Mouse (Mus musculus) liver, embryonic 12.5 days (tissue): ENCODE measurements around the gene Clspn. TPM values are rescaled to one million over a fixed set of nuclear protein-coding genes. Genes with fewer than 3 reads are reported as not detected.
A peak's percentile ranks its signal among the peaks of the same experiment; 100 is the strongest.

Experiments used
- ATAC-seq: fragments of 200-750 bp; cut with Nextera tagmentation; 2 replicates; pipeline ENCODE4 v1.8.0; 2017; ENCODE audit warnings: moderate number of reproducible peaks, mild to moderate bottlenecking, moderate library complexity
- H3K27ac ChIP-seq: fragments of 300-500 bp; sonication (generic); 2 replicates; pipeline ENCODE4 v1.5.1; 2016; ENCODE audit warnings: mild to moderate bottlenecking
- H3K27me3 ChIP-seq: fragments of 300-500 bp; sonication (generic); replicated peaks from 2 replicates; pipeline ENCODE4 v1.6.1; 2016; ENCODE audit warnings: mild to moderate bottlenecking, moderate library complexity
- H3K36me3 ChIP-seq: fragments of 300-500 bp; sonication (generic); 2 replicates; pipeline ENCODE4 v1.6.1; 2016; ENCODE audit warnings: mild to moderate bottlenecking, moderate library complexity
- H3K4me1 ChIP-seq: fragments of 300-500 bp; sonication (generic); 2 replicates; pipeline ENCODE4 v1.6.1; 2016
- H3K4me2 ChIP-seq: fragments of 300-500 bp; sonication (generic); 2 replicates; pipeline ENCODE4 v1.6.1; 2016; ENCODE audit warnings: mild to moderate bottlenecking, moderate library complexity
- H3K4me3 ChIP-seq: fragments of 300-500 bp; sonication (generic); 2 replicates; pipeline ENCODE4 v1.5.1; 2016; ENCODE audit warnings: mild to moderate bottlenecking, moderate library complexity
- H3K9ac ChIP-seq: fragments of 300-500 bp; sonication (generic); 2 replicates; pipeline ENCODE4 v1.6.1; 2016; ENCODE audit warnings: mild to moderate bottlenecking, moderate library complexity
- H3K9me3 ChIP-seq: fragments of 300-500 bp; sonication (generic); replicated peaks from 2 replicates; pipeline ENCODE4 v1.6.1; 2016; ENCODE audit warnings: mild to moderate bottlenecking, moderate library complexity
- WGBS: fragments of 180-500 bp; shearing (Covaris S2); methylation state at CpG from one replicate; pipeline ENCODE4 v1.1.7; 2016; ENCODE audit not compliant: insufficient replicate concordance; 5-methylcytosine and 5-hydroxymethylcytosine counted together
- polyA plus RNA-seq: library from polyadenylated mRNA; unstranded; fragments of >200 nt; fragmentation: Nextera tagmentation; extraction: Ambion mirVana; gene quantifications from 2 replicates; pipeline ENCODE4 v1.2.1, GENCODE M21; 2016

The Clspn gene
- polyA plus RNA-seq = 44.4 and 44.5 TPM in 2 replicates

- WGBS = 1% methylated on average over 54 of the region's 54 CpGs
Measured at GRCm38 (mm10) chr4:126556809-126557711, at the start of gene Clspn. Gene Clspn, plus strand, starts transcription at chr4:126556935.

GRCm38 (mm10) chr4:126508110-126508899, 48.4 kb upstream of the Clspn start:
- no peak overlapping the region for H3K4me3 ChIP-seq
- H3K9me3 ChIP-seq = no peaks in the 10 kb centered on the region
- WGBS = 59% methylated on average over 14 of the region's 14 CpGs
- ATAC-seq = no peak
- no peaks in the 10 kb centered on the region for H3K36me3 ChIP-seq
- H3K4me2 ChIP-seq = no peak overlapping the region
- H3K27ac ChIP-seq = no peak overlapping the region
- peaks cover 9% of the 10 kb centered on the region; the same call in 1 of the 2 replicates for H3K4me1 ChIP-seq
- no peaks in the 10 kb centered on the region for H3K27me3 ChIP-seq
- H3K9ac ChIP-seq = no peak overlapping the region

More at GRCm38 (mm10) chr4:126556809-126557711, at the start of gene Clspn:
- Histone ChIP-seq H3K27ac (peak within 1 kb of the TSS; percentile 79), H3K9me3 (no peaks in the 10 kb centered on the region), H3K9ac (peak within 1 kb of the TSS; percentile 87), H3K36me3 (peaks cover 33% of the 10 kb centered on the region), H3K4me3 (peak within 1 kb of the TSS; percentile 87), H3K4me1 (peaks cover 31% of the 10 kb centered on the region), H3K27me3 (no peaks in the 10 kb centered on the region), H3K4me2 (peak within 1 kb of the TSS; percentile 75)
- ATAC-seq = peak; percentile 98

GRCm38 (mm10) chr4:126509072-126509471, 47.7 kb upstream of the Clspn start:
- no peaks in the 10 kb centered on the region for H3K27me3 ChIP-seq
- H3K27ac ChIP-seq = no peak overlapping the region
- no peak for ATAC-seq
- peaks cover 9% of the 10 kb centered on the region; the same call in 1 of the 2 replicates for H3K4me1 ChIP-seq
- no peak overlapping the region for H3K4me3 ChIP-seq
- no peak overlapping the region for H3K9ac ChIP-seq
- WGBS = 87% methylated on average over 2 of the region's 2 CpGs
- no peaks in the 10 kb centered on the region for H3K36me3 ChIP-seq
- no peak overlapping the region for H3K4me2 ChIP-seq
- H3K9me3 ChIP-seq = no peaks in the 10 kb centered on the region

- 60% methylated on average over 5 of the region's 5 CpGs for WGBS
- ATAC-seq = no peak
- H3K9me3 ChIP-seq = no peaks in the 10 kb centered on the region
- H3K4me3 ChIP-seq = no peak overlapping the region
- H3K4me1 ChIP-seq = peaks cover 9% of the 10 kb centered on the region; the same call in 1 of the 2 replicates
- H3K27me3 ChIP-seq = no peaks in the 10 kb centered on the region
- no peaks in the 10 kb centered on the region for H3K36me3 ChIP-seq
- H3K4me2 ChIP-seq = no peak overlapping the region
- no peak overlapping the region for H3K9ac ChIP-seq
- H3K27ac ChIP-seq = no peak overlapping the region
Measured at GRCm38 (mm10) chr4:126511013-126511412, 45.7 kb upstream of the Clspn start.

- Histone ChIP-seq H3K36me3 (no peaks in the 10 kb centered on the region), H3K4me2 (no peak overlapping the region), H3K9ac (no peak overlapping the region), H3K4me1 (peaks cover 9% of the 10 kb centered on the region; the same call in 1 of the 2 replicates), H3K9me3 (no peaks in the 10 kb centered on the region), H3K4me3 (no peak overlapping the region), H3K27ac (no peak overlapping the region), H3K27me3 (no peaks in the 10 kb centered on the region)
- ATAC-seq = no peak
- 71% methylated on average over 6 of the region's 6 CpGs for WGBS
Measured at GRCm38 (mm10) chr4:126512308-126513066, 44.2 kb upstream of the Clspn start.

- no peak for ATAC-seq
- no peaks in the 10 kb centered on the region for H3K36me3 ChIP-seq
- H3K27ac ChIP-seq = no peak overlapping the region
- 60% methylated on average over 3 of the region's 3 CpGs for WGBS
- H3K4me2 ChIP-seq = no peak overlapping the region
- no peak overlapping the region for H3K9ac ChIP-seq
- H3K4me1 ChIP-seq = no peaks in the 10 kb centered on the region
- peaks cover 11% of the 10 kb centered on the region; the same call in 1 of the 2 replicates for H3K27me3 ChIP-seq
- H3K4me3 ChIP-seq = no peak overlapping the region
- H3K9me3 ChIP-seq = no peaks in the 10 kb centered on the region
Measured at GRCm38 (mm10) chr4:126526164-126526563, 30.6 kb upstream of the Clspn start.

- no peak overlapping the region for H3K4me2 ChIP-seq
- H3K27ac ChIP-seq = no peak overlapping the region
- peaks cover 17% of the 10 kb centered on the region for H3K27me3 ChIP-seq
- WGBS = 76% methylated on average over 5 of the region's 5 CpGs
- no peaks in the 10 kb centered on the region for H3K36me3 ChIP-seq
- no peak overlapping the region for H3K4me3 ChIP-seq
- no peaks in the 10 kb centered on the region for H3K9me3 ChIP-seq
- H3K9ac ChIP-seq = no peak overlapping the region
- no peaks in the 10 kb centered on the region for H3K4me1 ChIP-seq
- ATAC-seq = no peak
Measured at GRCm38 (mm10) chr4:126526828-126527227, 29.9 kb upstream of the Clspn start.

- H3K4me2 ChIP-seq = peak overlapping the region; percentile 90
- 37% methylated on average over 5 of the region's 5 CpGs for WGBS
- H3K9ac ChIP-seq = no peak overlapping the region
- H3K36me3 ChIP-seq = no peaks in the 10 kb centered on the region
- 0 out of 2 replicates have a peak, but pooled peaks cover 13% of the 10 kb centered on the region for H3K4me1 ChIP-seq
- H3K4me3 ChIP-seq = peak overlapping the region; percentile 73
- no peak for ATAC-seq
- H3K27me3 ChIP-seq = peaks cover 57% of the 10 kb centered on the region
- no peaks in the 10 kb centered on the region for H3K9me3 ChIP-seq
- H3K27ac ChIP-seq = no peak overlapping the region
Measured at GRCm38 (mm10) chr4:126532292-126532691, 24.4 kb upstream of the Clspn start.

GRCm38 (mm10) chr4:126532827-126533728, 23.7 kb upstream of the Clspn start, which contains the start of gene Ago4:
Gene Ago4, minus strand, starts transcription at chr4:126533472.
- H3K27me3 ChIP-seq = peaks cover 57% of the 10 kb centered on the region
- H3K27ac ChIP-seq = no peak within 1 kb of the TSS
- H3K4me3 ChIP-seq = peak within 1 kb of the TSS; percentile 73
- 1% methylated on average over 80 of the region's 120 CpGs for WGBS
- no peaks in the 10 kb centered on the region for H3K9me3 ChIP-seq
- peak within 1 kb of the TSS; percentile 68 for H3K9ac ChIP-seq
- 0 out of 2 replicates have a peak, but pooled peaks cover 13% of the 10 kb centered on the region for H3K4me1 ChIP-seq
- peak; percentile 57; the same call in 1 of the 2 replicates for ATAC-seq
- no peaks in the 10 kb centered on the region for H3K36me3 ChIP-seq
- H3K4me2 ChIP-seq = peak within 1 kb of the TSS; percentile 90

- Histone ChIP-seq H3K4me1 (0 out of 2 replicates have a peak, but pooled peaks cover 13% of the 10 kb centered on the region), H3K9me3 (no peaks in the 10 kb centered on the region), H3K27me3 (peaks cover 57% of the 10 kb centered on the region), H3K27ac (no peak overlapping the region), H3K9ac (peak overlapping the region; percentile 68; the same call in 1 of the 2 replicates), H3K36me3 (no peaks in the 10 kb centered on the region), H3K4me3 (peak overlapping the region; percentile 73), H3K4me2 (peak overlapping the region; percentile 90)
- 18% methylated on average over 6 of the region's 7 CpGs for WGBS
- 0 out of 2 replicates have a peak, but pooled peaks have one; percentile 24 for ATAC-seq
Measured at GRCm38 (mm10) chr4:126533729-126534070, 23.0 kb upstream of the Clspn start.
